Mouse (Mus musculus) olfactory bulb, adult 2 months (tissue): Measurements from ENCODE around the gene Agtrap. TPM values are rescaled to one million over a fixed set of nuclear protein-coding genes. Genes with fewer than 3 reads are reported as not detected.

Source experiments
- H3K27ac ChIP-seq: fragments of 200-500 bp; 2 replicates; pipeline ENCODE4 v1.5.1; 2012; ENCODE audit warnings: low read depth, low read length; ENCODE audit not compliant: insufficient read depth
- H3K4me1 ChIP-seq: fragments of 200-500 bp; 2 replicates; pipeline ENCODE4 v1.6.1; 2012; ENCODE audit warnings: low read length; ENCODE audit not compliant: control insufficient read depth, insufficient read depth
- H3K4me3 ChIP-seq: fragments of 200-500 bp; 2 replicates; pipeline ENCODE4 v1.5.1; 2012; ENCODE audit warnings: mild to moderate bottlenecking, low read depth, low read length, moderate library complexity; ENCODE audit not compliant: insufficient read depth
- CTCF ChIP-seq: fragments of 200-500 bp; IDR thresholded peaks from 2 replicates; pipeline ENCODE4 v1.5.1; 2012; ENCODE audit warnings: low read depth, mild to moderate bottlenecking, low read length, moderate library complexity; ENCODE audit not compliant: insufficient read depth
- POLR2A ChIP-seq: fragments of 200-500 bp; IDR thresholded peaks from 2 replicates; pipeline ENCODE4 v1.6.1; 2012; ENCODE audit warnings: mild to moderate bottlenecking, low read depth, low read length, moderate library complexity; ENCODE audit not compliant: insufficient read depth
- WGBS: fragments of 180-500 bp; shearing (Covaris S2); methylation state at CpG from one replicate; pipeline ENCODE4 v1.1.7; 2018; 5-methylcytosine and 5-hydroxymethylcytosine counted together
- polyA plus RNA-seq: library from polyadenylated mRNA; stranded (reverse); fragments of >200 nt; gene quantifications from 2 replicates; pipeline ENCODE4 v1.2.4, GENCODE M21; 2012; ENCODE audit warnings: low replicate concordance; ENCODE audit not compliant: missing spikeins, insufficient read depth, insufficient read length

Agtrap gene
- polyA plus RNA-seq, 1 experiment, result not detected

GRCm38 (mm10) chr4:148092551-148093271 is 4.9 kb upstream of the Agtrap start:
- H3K4me1 ChIP-seq, result peaks cover 4% of the 10 kb centered on the region
- no peak overlapping the region for H3K4me3 ChIP-seq
- WGBS, result 93% methylated on average over 11 of the region's 11 CpGs
- no peak overlapping the region for H3K27ac ChIP-seq
- TF ChIP-seq CTCF (no peak), POLR2A (no peak)

GRCm38 (mm10) chr4:148091181-148091580 is 3.4 kb upstream of the Agtrap start:
- TF ChIP-seq POLR2A (no peak), CTCF (no peak)
- peaks cover 11% of the 10 kb centered on the region for H3K4me1 ChIP-seq
- H3K27ac ChIP-seq, result no peak overlapping the region
- H3K4me3 ChIP-seq, result no peak overlapping the region
- WGBS, result 93% methylated on average over 1 of the region's 1 CpGs

- H3K4me3 ChIP-seq, result no peak overlapping the region
- no peak overlapping the region for H3K27ac ChIP-seq
- WGBS, result 75% methylated on average over 4 of the region's 4 CpGs
- no peak for TF ChIP-seq POLR2A
- no peak for TF ChIP-seq CTCF
- H3K4me1 ChIP-seq, result peaks cover 11% of the 10 kb centered on the region
Observed at GRCm38 (mm10) chr4:148089166-148089565, 1.3 kb upstream of the Agtrap start.

- H3K4me1 ChIP-seq, result peaks cover 11% of the 10 kb centered on the region
- no peak for TF ChIP-seq POLR2A
- H3K4me3 ChIP-seq, result peak overlapping the region; percentile 56
- 20% methylated on average over 30 of the region's 30 CpGs for WGBS
- no peak overlapping the region for H3K27ac ChIP-seq
Observed at GRCm38 (mm10) chr4:148087091-148087906, 532 bp downstream of the Agtrap start.

GRCm38 (mm10) chr4:148085907-148086305 is 1.9 kb downstream of the Agtrap start:
- no peak for TF ChIP-seq CTCF
- TF ChIP-seq POLR2A, result no peak
- H3K27ac ChIP-seq, result no peak overlapping the region
- 93% methylated on average over 3 of the region's 3 CpGs for WGBS
- H3K4me1 ChIP-seq, result peaks cover 11% of the 10 kb centered on the region
- H3K4me3 ChIP-seq, result no peak overlapping the region

- TF ChIP-seq POLR2A (no peak), CTCF (no peak)
- WGBS, result 77% methylated on average over 10 of the region's 10 CpGs
- no peak overlapping the region for H3K4me3 ChIP-seq
- no peak overlapping the region for H3K27ac ChIP-seq
- H3K4me1 ChIP-seq, result peaks cover 11% of the 10 kb centered on the region
Observed at GRCm38 (mm10) chr4:148085131-148085906, 2.5 kb downstream of the Agtrap start.

GRCm38 (mm10) chr4:148084261-148084714 is 3.5 kb downstream of the Agtrap start:
- Histone ChIP-seq H3K4me1 (peaks cover 11% of the 10 kb centered on the region), H3K4me3 (no peak overlapping the region), H3K27ac (no peak overlapping the region)
- TF ChIP-seq POLR2A, result no peak
- TF ChIP-seq CTCF, result no peak
- WGBS, result 42% methylated on average over 8 of the region's 8 CpGs

GRCm38 (mm10) chr4:148083176-148083899 is 4.5 kb downstream of the Agtrap start:
- TF ChIP-seq CTCF (no peak), POLR2A (no peak)
- 67% methylated on average over 21 of the region's 21 CpGs for WGBS
- H3K4me3 ChIP-seq, result no peak overlapping the region
- H3K4me1 ChIP-seq, result peaks cover 11% of the 10 kb centered on the region
- H3K27ac ChIP-seq, result no peak overlapping the region
